Mouse (Mus musculus) testis, adult 2 months (tissue): ENCODE data around the gene Prkar2b. TPM values are rescaled to one million over a fixed set of nuclear protein-coding genes. Genes with fewer than 3 reads are reported as not detected.

Source experiments
- H3K27ac ChIP-seq: fragments of 200-500 bp; 2 replicates; pipeline ENCODE4 v1.5.1; 2012; ENCODE audit warnings: low read depth, low read length; ENCODE audit not compliant: control insufficient read depth, insufficient read depth
- H3K27me3 ChIP-seq: fragments of 200-500 bp; 2 replicates; pipeline ENCODE4 v1.6.1; 2012; ENCODE audit warnings: mild to moderate bottlenecking, low read length, moderate library complexity; ENCODE audit not compliant: control insufficient read depth, insufficient read depth
- H3K36me3 ChIP-seq: fragments of 200-500 bp; 2 replicates; pipeline ENCODE4 v1.6.1; 2012; ENCODE audit warnings: mild to moderate bottlenecking, low read length; ENCODE audit not compliant: control insufficient read depth, insufficient read depth
- H3K4me1 ChIP-seq: fragments of 200-500 bp; 2 replicates; pipeline ENCODE4 v1.6.1; 2012; ENCODE audit warnings: low read length; ENCODE audit not compliant: control insufficient read depth, insufficient read depth
- H3K4me3 ChIP-seq: fragments of 200-500 bp; 2 replicates; pipeline ENCODE4 v1.5.1; 2012; ENCODE audit warnings: low read depth, mild to moderate bottlenecking, low read length, moderate library complexity, mixed read lengths; ENCODE audit not compliant: control insufficient read depth
- CTCF ChIP-seq: fragments of 200-500 bp; IDR thresholded peaks from 2 replicates; pipeline ENCODE4 v1.5.1; 2012; ENCODE audit warnings: low read depth, mild to moderate bottlenecking, inconsistent platforms, low read length, moderate library complexity; ENCODE audit not compliant: control insufficient read depth, insufficient read depth, insufficient replicate concordance
- POLR2A ChIP-seq: fragments of 200-500 bp; IDR thresholded peaks from 2 replicates; pipeline ENCODE4 v1.6.1; 2012; ENCODE audit warnings: low read depth, mild to moderate bottlenecking, inconsistent platforms, low read length, moderate library complexity; ENCODE audit not compliant: control insufficient read depth
- polyA plus RNA-seq: library from polyadenylated mRNA; depleted of rRNA; stranded (reverse); fragments of >200 nt; gene quantifications from 2 replicates; pipeline ENCODE4 v1.2.3, GENCODE M21; 2012

Gene Prkar2b
- polyA plus RNA-seq, 1 experiment, result 3.5 TPM

DNA sequence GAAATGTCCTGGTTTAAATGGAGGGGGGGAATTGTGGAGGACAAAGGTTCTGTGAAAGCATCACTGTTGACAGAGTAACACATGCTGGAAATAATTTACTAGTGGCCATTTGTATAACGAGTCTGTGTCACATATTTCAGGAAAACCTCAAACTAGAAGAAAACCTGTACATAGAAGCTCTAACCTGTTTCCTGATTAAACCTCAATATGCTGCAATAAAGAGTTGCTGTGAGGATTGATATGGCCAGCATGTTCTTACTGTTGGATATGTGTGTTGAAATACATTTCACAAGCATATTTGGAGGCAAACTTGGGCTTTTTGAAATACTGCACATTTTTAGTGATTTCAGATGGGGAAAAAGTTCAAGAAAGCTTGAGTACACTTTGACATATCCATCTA, 36.0 kb upstream of the Prkar2b start:
- H3K27me3 ChIP-seq, result no peaks in the 10 kb centered on the region
- TF ChIP-seq POLR2A (no peak), CTCF (no peak)
- H3K4me3 ChIP-seq, result no peak overlapping the region
- no peaks in the 10 kb centered on the region for H3K4me1 ChIP-seq
- H3K27ac ChIP-seq, result no peak overlapping the region
- no peaks in the 10 kb centered on the region for H3K36me3 ChIP-seq

DNA sequence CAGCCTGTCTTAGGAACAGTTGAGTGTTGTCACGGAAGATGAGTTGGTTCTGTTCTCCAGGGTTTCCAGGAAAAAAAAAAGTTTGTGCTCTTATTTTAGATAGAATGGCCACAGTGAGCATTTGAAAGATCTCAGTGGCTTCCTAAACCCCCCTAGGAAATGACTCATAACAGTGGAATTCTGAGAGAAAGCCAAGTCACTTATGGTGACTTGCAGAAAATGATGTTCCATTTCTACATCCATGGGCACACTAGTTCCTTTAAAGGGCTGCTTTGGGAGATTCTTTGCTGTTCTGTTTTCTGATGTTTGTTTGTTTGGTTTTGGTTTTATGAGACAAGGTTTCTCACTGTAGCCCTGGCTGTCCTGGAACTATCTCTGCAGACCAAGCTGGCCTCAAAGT, 34.1 kb upstream of the Prkar2b start:
- Histone ChIP-seq H3K36me3 (no peaks in the 10 kb centered on the region), H3K4me1 (no peaks in the 10 kb centered on the region), H3K27me3 (no peaks in the 10 kb centered on the region), H3K4me3 (no peak overlapping the region), H3K27ac (no peak overlapping the region)
- TF ChIP-seq POLR2A (no peak), CTCF (no peak)

- Histone ChIP-seq H3K36me3 (no peaks in the 10 kb centered on the region), H3K27me3 (no peaks in the 10 kb centered on the region), H3K4me1 (no peaks in the 10 kb centered on the region), H3K27ac (no peak overlapping the region), H3K4me3 (no peak overlapping the region)
- no peak for TF ChIP-seq POLR2A
- TF ChIP-seq CTCF, result no peak
These were observed 31.4 kb upstream of the Prkar2b start for GRCm38 (mm10) chr12:32092452-32092851.

- TF ChIP-seq CTCF (no peak), POLR2A (no peak)
- Histone ChIP-seq H3K4me1 (no peaks in the 10 kb centered on the region), H3K27me3 (no peaks in the 10 kb centered on the region), H3K36me3 (no peaks in the 10 kb centered on the region), H3K27ac (no peak overlapping the region), H3K4me3 (no peak overlapping the region)
These were observed 27.5 kb upstream of the Prkar2b start for GRCm38 (mm10) chr12:32088566-32088965.

- Histone ChIP-seq H3K36me3 (no peaks in the 10 kb centered on the region), H3K27me3 (no peaks in the 10 kb centered on the region), H3K27ac (no peak overlapping the region), H3K4me1 (no peaks in the 10 kb centered on the region), H3K4me3 (no peak overlapping the region)
- TF ChIP-seq CTCF, result no peak
- TF ChIP-seq POLR2A, result no peak
These were observed 26.2 kb upstream of the Prkar2b start for GRCm38 (mm10) chr12:32087339-32087738.

GRCm38 (mm10) chr12:32086874-32087273, 25.8 kb upstream of the Prkar2b start:
- TF ChIP-seq POLR2A, result no peak
- no peak for TF ChIP-seq CTCF
- no peaks in the 10 kb centered on the region for H3K36me3 ChIP-seq
- no peak overlapping the region for H3K27ac ChIP-seq
- no peaks in the 10 kb centered on the region for H3K4me1 ChIP-seq
- no peaks in the 10 kb centered on the region for H3K27me3 ChIP-seq
- H3K4me3 ChIP-seq, result no peak overlapping the region

DNA sequence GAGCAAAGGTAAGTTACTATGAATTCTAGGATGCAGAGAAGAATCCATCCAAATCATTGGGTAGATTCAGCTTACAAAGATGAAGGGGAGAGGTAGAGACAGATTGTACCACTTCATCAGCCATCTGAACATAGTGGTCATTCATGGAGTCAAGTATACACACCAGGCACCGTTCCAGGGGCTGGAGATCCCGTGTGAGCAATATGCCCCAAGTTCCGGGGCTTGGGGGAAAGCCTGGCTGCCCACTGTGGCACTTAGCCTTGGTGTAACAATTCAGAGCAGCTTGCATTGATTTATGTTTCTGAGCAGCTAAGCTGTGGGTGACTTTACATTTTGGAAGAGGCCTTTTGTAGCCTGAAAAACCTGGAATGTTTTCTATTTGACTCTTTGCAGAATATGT, 24.8 kb upstream of the Prkar2b start:
- Histone ChIP-seq H3K4me3 (no peak overlapping the region), H3K36me3 (no peaks in the 10 kb centered on the region), H3K4me1 (no peaks in the 10 kb centered on the region), H3K27ac (no peak overlapping the region), H3K27me3 (no peaks in the 10 kb centered on the region)
- no peak for TF ChIP-seq CTCF
- TF ChIP-seq POLR2A, result no peak

- no peak overlapping the region for H3K27ac ChIP-seq
- no peaks in the 10 kb centered on the region for H3K4me1 ChIP-seq
- no peaks in the 10 kb centered on the region for H3K36me3 ChIP-seq
- no peaks in the 10 kb centered on the region for H3K27me3 ChIP-seq
- no peak for TF ChIP-seq POLR2A
- no peak for TF ChIP-seq CTCF
- H3K4me3 ChIP-seq, result no peak overlapping the region
These were observed 24.1 kb upstream of the Prkar2b start for GRCm38 (mm10) chr12:32085189-32085588.
